Mouse (Mus musculus): Measurements from ENCODE around the gene Kif1b. TPM values are rescaled to one million over a fixed set of nuclear protein-coding genes. Genes with fewer than 3 reads are reported as not detected.

The Kif1b gene
- polyA plus RNA-seq, 1 experiment from 2014 or later = 6.0 TPM

- peak within 1 kb of the TSS; percentile 76 for H3K9ac ChIP-seq
- H3K36me3 ChIP-seq (replicated peaks) = no peaks in the 10 kb centered on the region
- H3K4me2 ChIP-seq = peak within 1 kb of the TSS; percentile 90
- H3K27ac ChIP-seq (replicated peaks) = peak within 1 kb of the TSS; percentile 87
- H3K27me3 ChIP-seq = no peaks in the 10 kb centered on the region
- peaks cover 19% of the 10 kb centered on the region for H3K4me1 ChIP-seq (replicated peaks)
- no peaks in the 10 kb centered on the region for H3K9me3 ChIP-seq (replicated peaks)
- peak within 1 kb of the TSS; percentile 81 for H3K4me3 ChIP-seq (replicated peaks)
- ATAC-seq (ENCODE audit: insufficient read depth) = peak; percentile 88
- WGBS (ENCODE audit: insufficient replicate concordance) = under 1% methylated on average over 68 of the region's 68 CpGs
Measured at GRCm38 (mm10) chr4:149136982-149137770, 170.3 kb downstream of the Kif1b start, which contains the start of gene Cenps. Cenps (minus strand) TSS chr4:149137629.

- ATAC-seq (ENCODE audit: insufficient read depth) = no peak
- WGBS (ENCODE audit: insufficient replicate concordance) = 69% methylated on average over 18 of the region's 18 CpGs
- H3K4me2 ChIP-seq = peak overlapping the region; percentile 90
- H3K27ac ChIP-seq (replicated peaks) = peak overlapping the region; percentile 87
- peaks cover 19% of the 10 kb centered on the region for H3K4me1 ChIP-seq (replicated peaks)
- peak overlapping the region; percentile 76 for H3K9ac ChIP-seq
- H3K4me3 ChIP-seq (replicated peaks) = peak overlapping the region; percentile 81
- no peaks in the 10 kb centered on the region for H3K9me3 ChIP-seq (replicated peaks)
- H3K27me3 ChIP-seq = no peaks in the 10 kb centered on the region
- H3K36me3 ChIP-seq (replicated peaks) = no peaks in the 10 kb centered on the region
Measured at GRCm38 (mm10) chr4:149136116-149136850, 171.2 kb downstream of the Kif1b start.

DNA sequence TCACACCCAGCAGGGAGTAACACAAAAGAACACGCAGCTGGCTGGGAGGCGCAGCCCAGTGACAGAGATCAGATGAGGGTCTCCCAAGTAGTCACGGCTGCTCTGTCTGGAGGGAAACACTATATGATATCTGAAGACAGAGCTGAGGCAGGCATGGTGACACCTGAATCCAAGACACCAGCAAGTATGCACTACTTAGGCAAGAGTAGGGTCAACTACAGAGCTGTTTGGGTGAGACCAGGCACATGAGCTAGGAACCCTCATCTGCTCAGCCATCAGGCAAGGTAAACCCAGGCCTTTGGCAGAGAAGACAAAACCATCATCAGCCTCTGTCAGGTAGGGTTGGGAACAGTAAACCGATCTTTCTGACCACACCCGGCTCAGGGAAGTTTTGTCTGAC is 174.1 kb downstream of the Kif1b start:
- Histone ChIP-seq H3K27ac (replicated peaks) (0 out of 2 replicates have a peak overlapping the region, but pooled peaks have one; percentile 5), H3K4me1 (replicated peaks) (peaks cover 22% of the 10 kb centered on the region), H3K9ac (no peak overlapping the region), H3K4me3 (replicated peaks) (no peak overlapping the region), H3K9me3 (replicated peaks) (no peaks in the 10 kb centered on the region), H3K36me3 (replicated peaks) (peaks cover 2% of the 10 kb centered on the region; the same call in 1 of the 2 replicates), H3K4me2 (no peak overlapping the region), H3K27me3 (no peaks in the 10 kb centered on the region)
- no peak for ATAC-seq (ENCODE audit: insufficient read depth)
- 72% methylated on average over 5 of the region's 5 CpGs for WGBS (ENCODE audit: insufficient replicate concordance)

GRCm38 (mm10) chr4:149131789-149132565 is 175.5 kb downstream of the Kif1b start:
- WGBS (ENCODE audit: insufficient replicate concordance) = 76% methylated on average over 21 of the region's 21 CpGs
- ATAC-seq (ENCODE audit: insufficient read depth) = peak; percentile 19; the same call in 1 of the 2 replicates

DNA sequence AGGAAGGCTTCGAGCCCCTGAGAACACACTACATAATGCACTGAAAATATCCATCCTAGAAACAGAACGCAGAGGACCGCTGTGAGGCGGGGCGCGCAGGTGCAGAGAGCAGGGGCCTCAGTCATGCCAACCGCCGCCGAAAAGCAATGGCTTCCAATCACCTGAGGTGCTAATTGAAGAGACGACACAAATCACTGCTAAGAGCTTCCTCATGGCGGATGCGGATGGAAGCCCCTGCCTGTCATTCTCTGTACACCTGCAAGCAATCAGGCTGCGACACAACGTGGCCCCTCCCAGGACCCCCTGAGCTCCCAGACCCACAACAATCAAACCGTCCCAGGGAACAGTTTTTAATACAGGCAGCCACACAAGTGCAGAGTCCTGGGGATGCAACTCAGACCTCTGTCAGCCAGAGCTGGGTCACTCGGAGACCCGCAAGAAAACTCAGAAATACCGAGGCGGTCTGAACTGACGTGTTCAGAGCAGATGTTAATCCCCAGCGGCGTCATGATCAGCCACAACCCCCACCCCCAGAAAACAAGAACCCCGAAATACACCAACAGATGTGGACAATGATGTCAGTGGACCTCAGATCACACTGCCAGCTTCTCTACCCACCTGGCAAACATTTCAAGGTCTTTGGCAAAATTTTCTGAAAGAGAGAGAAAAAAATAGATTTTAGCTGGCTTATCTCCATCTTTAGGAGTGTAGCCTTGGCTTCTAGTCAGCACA is 176.3 kb downstream of the Kif1b start:
- Histone ChIP-seq H3K27ac (replicated peaks) (no peak overlapping the region), H3K9ac (no peak overlapping the region), H3K4me2 (no peak overlapping the region), H3K36me3 (replicated peaks) (peaks cover 2% of the 10 kb centered on the region; the same call in 1 of the 2 replicates), H3K27me3 (no peaks in the 10 kb centered on the region), H3K9me3 (replicated peaks) (no peaks in the 10 kb centered on the region), H3K4me3 (replicated peaks) (no peak overlapping the region), H3K4me1 (replicated peaks) (peaks cover 10% of the 10 kb centered on the region)
- no peak for ATAC-seq (ENCODE audit: insufficient read depth)
- 88% methylated on average over 23 of the region's 23 CpGs for WGBS (ENCODE audit: insufficient replicate concordance)

More at GRCm38 (mm10) chr4:149131789-149132565, 175.5 kb downstream of the Kif1b start:
- Histone ChIP-seq H3K36me3 (replicated peaks) (peaks cover 2% of the 10 kb centered on the region; the same call in 1 of the 2 replicates), H3K9me3 (replicated peaks) (no peaks in the 10 kb centered on the region), H3K9ac (no peak overlapping the region), H3K27ac (replicated peaks) (peak overlapping the region; percentile 38; the same call in 1 of the 2 replicates), H3K4me1 (replicated peaks) (peaks cover 18% of the 10 kb centered on the region), H3K4me2 (no peak overlapping the region), H3K27me3 (no peaks in the 10 kb centered on the region), H3K4me3 (replicated peaks) (no peak overlapping the region)

GRCm38 (mm10) chr4:149128467-149128866 is 179.0 kb downstream of the Kif1b start:
- no peak overlapping the region for H3K27ac ChIP-seq (replicated peaks)

GRCm38 (mm10) chr4:149126663-149127062 is 180.8 kb downstream of the Kif1b start, which contains the start of gene Cort:
Cort (minus strand) TSS chr4:149126763.
- no peak for ATAC-seq (ENCODE audit: insufficient read depth)
- Histone ChIP-seq H3K4me2 (no peak within 1 kb of the TSS), H3K4me3 (replicated peaks) (no peak within 1 kb of the TSS), H3K36me3 (replicated peaks) (peaks cover 2% of the 10 kb centered on the region; the same call in 1 of the 2 replicates), H3K9ac (no peak within 1 kb of the TSS), H3K4me1 (replicated peaks) (0 out of 2 replicates have a peak, but pooled peaks cover 4% of the 10 kb centered on the region), H3K9me3 (replicated peaks) (no peaks in the 10 kb centered on the region), H3K27ac (replicated peaks) (no peak within 1 kb of the TSS), H3K27me3 (no peaks in the 10 kb centered on the region)
- 73% methylated on average over 11 of the region's 11 CpGs for WGBS (ENCODE audit: insufficient replicate concordance)

More at GRCm38 (mm10) chr4:149128467-149128866, 179.0 kb downstream of the Kif1b start:
- Histone ChIP-seq H3K27me3 (no peaks in the 10 kb centered on the region), H3K9ac (no peak overlapping the region), H3K4me1 (replicated peaks) (peaks cover 9% of the 10 kb centered on the region; the same call in 1 of the 2 replicates), H3K9me3 (replicated peaks) (no peaks in the 10 kb centered on the region), H3K4me3 (replicated peaks) (no peak overlapping the region), H3K36me3 (replicated peaks) (peaks cover 2% of the 10 kb centered on the region; the same call in 1 of the 2 replicates), H3K4me2 (no peak overlapping the region)
- no peak for ATAC-seq (ENCODE audit: insufficient read depth)
- 78% methylated on average over 18 of the region's 18 CpGs for WGBS (ENCODE audit: insufficient replicate concordance)

Other genes with a start within 250 kb of the Kif1b start
- gene Pex14, start 207.8 kb downstream of the Kif1b start, polyA plus RNA-seq (2015; fragmentation: Nextera tagmentation; extraction: Ambion mirVana) = 27.2 and 29.6 TPM in 2 replicates
- gene Dffa, start 203.5 kb downstream of the Kif1b start, polyA plus RNA-seq (2015; fragmentation: Nextera tagmentation; extraction: Ambion mirVana) = 14.4 and 17.7 TPM in 2 replicates
- 0.14 TPM in 1 of 2 replicates, not detected in the other for gene Cort, start 180.9 kb downstream of the Kif1b start, polyA plus RNA-seq (2015; fragmentation: Nextera tagmentation; extraction: Ambion mirVana)
- gene Cenps, start 170.1 kb downstream of the Kif1b start, polyA plus RNA-seq (2015; fragmentation: Nextera tagmentation; extraction: Ambion mirVana) = 9.8 and 12.4 TPM in 2 replicates
- 73.5 and 73.9 TPM in 2 replicates for gene Pgd, start 140.9 kb downstream of the Kif1b start, polyA plus RNA-seq (2015; fragmentation: Nextera tagmentation; extraction: Ambion mirVana)
- 10.2 and 14.8 TPM in 2 replicates for gene Ube4b, start 119.1 kb upstream of the Kif1b start, polyA plus RNA-seq (2015; fragmentation: Nextera tagmentation; extraction: Ambion mirVana)
- gene Rbp7, start 147.3 kb upstream of the Kif1b start, polyA plus RNA-seq (2015; fragmentation: Nextera tagmentation; extraction: Ambion mirVana) = not detected in 2 replicates
- 0.20 TPM in 1 of 2 replicates, not detected in the other for gene Tmem274, start 169.7 kb upstream of the Kif1b start, polyA plus RNA-seq (2015; fragmentation: Nextera tagmentation; extraction: Ambion mirVana)
- gene Nmnat1, start 177.5 kb upstream of the Kif1b start, polyA plus RNA-seq (2015; fragmentation: Nextera tagmentation; extraction: Ambion mirVana) = 5.1 and 5.3 TPM in 2 replicates
- 10.3 and 11.9 TPM in 2 replicates for gene Lzic, start 177.5 kb upstream of the Kif1b start, polyA plus RNA-seq (2015; fragmentation: Nextera tagmentation; extraction: Ambion mirVana)
- 5.9 and 6.9 TPM in 2 replicates for gene Ctnnbip1, start 210.5 kb upstream of the Kif1b start, polyA plus RNA-seq (2015; fragmentation: Nextera tagmentation; extraction: Ambion mirVana)

Data from liver, embryonic 15.5 days (tissue).